Mouse (Mus musculus): ENCODE results near the gene Pimreg. TPM values are rescaled to one million over a fixed set of nuclear protein-coding genes. Genes with fewer than 3 reads are reported as not detected.
A peak's percentile ranks its signal among the peaks of the same experiment; 100 is the strongest.

Pimreg gene
- polyA plus RNA-seq, 1 experiment from 2014 or later, result 99.0 TPM

DNA sequence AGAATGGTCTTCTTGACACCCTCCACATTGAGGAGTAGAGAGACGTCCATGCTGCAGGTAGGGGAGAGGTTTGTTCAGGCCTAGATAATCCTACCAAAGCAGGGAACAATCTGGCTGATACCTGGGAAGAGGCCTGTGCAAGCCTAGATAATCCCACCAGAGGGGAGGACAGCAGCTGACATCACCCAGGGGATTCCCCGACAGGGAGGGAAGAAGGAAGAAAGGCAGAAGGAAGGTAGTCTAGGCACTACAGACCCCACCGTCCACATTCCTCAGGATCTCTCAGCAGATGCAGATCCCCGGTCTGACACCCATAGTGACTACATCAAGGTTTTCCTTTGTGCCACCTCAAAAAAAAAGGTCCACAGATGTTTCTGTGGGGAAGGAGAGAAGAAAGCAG lies 4.4 kb upstream of the Pimreg start, which contains the start of gene Aipl1:
Aipl1 (minus strand) TSS at position 101 of the 400 bp plus-strand sequence.
- no peak within 1 kb of the TSS for H3K27ac ChIP-seq (ENCODE audit: low read depth, low read length)
- no peak within 1 kb of the TSS for H3K4me3 ChIP-seq (ENCODE audit: low read depth, low read length)
- no peak for ATAC-seq (replicated peaks; ENCODE audit: insufficient number of reproducible peaks, low FRiP score, low TSS enrichment)
- no peaks in the 10 kb centered on the region for H3K36me3 ChIP-seq (ENCODE audit: control insufficient read depth, insufficient read depth, low read length)
- H3K4me2 ChIP-seq, result no peak within 1 kb of the TSS
- 0 out of 2 replicates have a peak, but pooled peaks cover 8% of the 10 kb centered on the region for H3K27me3 ChIP-seq (ENCODE audit: control insufficient read depth, insufficient read depth, low read length)
- H3K9ac ChIP-seq (ENCODE audit: low read depth, low read length), result no peak within 1 kb of the TSS
- H3K9me3 ChIP-seq (replicated peaks; ENCODE audit: control insufficient read depth, low read length), result no peaks in the 10 kb centered on the region
- peaks cover 26% of the 10 kb centered on the region for H3K4me1 ChIP-seq (ENCODE audit: control insufficient read depth, insufficient read depth, low read length)
- WGBS (ENCODE audit: insufficient replicate concordance), result 54% methylated on average over 4 of the region's 4 CpGs

DNA sequence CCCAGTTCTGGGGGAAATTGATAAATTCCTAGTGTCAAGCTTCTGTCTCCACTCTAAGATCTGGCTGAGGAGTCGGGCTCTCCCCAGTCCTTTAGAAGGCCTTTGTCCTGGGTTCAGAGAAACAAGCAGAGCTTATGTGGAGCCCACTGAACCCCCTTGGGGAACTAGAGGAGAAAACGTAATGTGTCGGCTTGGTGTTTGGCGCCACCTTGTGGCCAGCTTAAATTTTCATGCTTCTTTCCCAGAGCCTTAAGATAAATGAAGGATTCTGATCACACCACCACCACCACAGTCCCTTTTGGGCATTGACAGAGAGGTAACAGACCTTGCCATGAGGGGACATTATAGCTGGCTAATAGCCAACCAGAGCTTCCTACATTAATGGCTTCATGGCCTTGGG lies 3.8 kb upstream of the Pimreg start:
- ATAC-seq (replicated peaks; ENCODE audit: insufficient number of reproducible peaks, low FRiP score, low TSS enrichment), result no peak
- Histone ChIP-seq H3K36me3 (ENCODE audit: control insufficient read depth, insufficient read depth, low read length) (no peaks in the 10 kb centered on the region), H3K4me3 (ENCODE audit: low read depth, low read length) (no peak overlapping the region), H3K27ac (ENCODE audit: low read depth, low read length) (no peak overlapping the region), H3K4me1 (ENCODE audit: control insufficient read depth, insufficient read depth, low read length) (peaks cover 28% of the 10 kb centered on the region), H3K27me3 (ENCODE audit: control insufficient read depth, insufficient read depth, low read length) (0 out of 2 replicates have a peak, but pooled peaks cover 8% of the 10 kb centered on the region), H3K9me3 (replicated peaks; ENCODE audit: control insufficient read depth, low read length) (no peaks in the 10 kb centered on the region), H3K4me2 (no peak overlapping the region), H3K9ac (ENCODE audit: low read depth, low read length) (no peak overlapping the region)
- 2% methylated on average over 4 of the region's 4 CpGs for WGBS (ENCODE audit: insufficient replicate concordance)

DNA sequence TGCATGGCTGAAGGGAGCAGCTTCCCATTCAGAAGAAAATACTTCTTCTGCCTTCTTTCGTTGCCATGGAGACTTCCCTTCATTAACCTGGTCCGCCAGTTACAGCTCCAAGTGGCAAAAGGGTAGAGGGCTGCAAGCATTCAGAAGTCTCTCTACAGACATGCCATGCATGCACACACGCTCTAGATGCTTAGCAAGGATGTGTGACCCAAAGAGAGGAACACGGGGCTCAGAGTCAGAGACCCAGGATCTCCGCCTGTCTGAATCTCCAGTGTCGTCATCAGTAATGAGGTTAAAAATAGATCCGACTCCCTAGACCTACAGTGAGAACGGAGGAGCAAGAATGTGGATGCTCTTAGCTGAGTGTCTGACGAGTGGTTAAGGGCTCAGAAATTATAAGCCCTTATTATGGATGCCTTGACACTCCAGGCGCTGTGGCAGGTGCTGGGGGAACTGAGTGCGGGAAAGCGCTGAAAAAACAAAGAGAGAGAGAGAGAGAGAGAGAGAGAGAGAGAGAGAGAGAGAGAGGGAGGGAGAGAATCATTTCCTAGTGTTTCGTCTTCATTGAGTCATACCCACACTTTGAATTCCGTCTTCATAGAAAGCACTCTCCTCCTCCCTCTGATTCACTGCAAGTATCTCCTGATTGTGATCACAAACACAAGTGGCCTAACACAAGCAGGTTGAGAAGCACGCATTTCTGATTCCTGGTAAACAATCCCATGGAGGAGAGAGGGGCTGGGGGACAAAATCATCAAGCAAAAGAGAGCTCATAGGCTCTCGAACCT lies 2.0 kb upstream of the Pimreg start:
- no peak for ATAC-seq (replicated peaks; ENCODE audit: insufficient number of reproducible peaks, low FRiP score, low TSS enrichment)
- no peak overlapping the region; the same call in 1 of the 2 replicates for H3K9ac ChIP-seq (ENCODE audit: low read depth, low read length)
- H3K36me3 ChIP-seq (ENCODE audit: control insufficient read depth, insufficient read depth, low read length), result no peaks in the 10 kb centered on the region
- 0 out of 2 replicates have a peak, but pooled peaks cover 8% of the 10 kb centered on the region for H3K27me3 ChIP-seq (ENCODE audit: control insufficient read depth, insufficient read depth, low read length)
- H3K9me3 ChIP-seq (replicated peaks; ENCODE audit: control insufficient read depth, low read length), result no peaks in the 10 kb centered on the region
- H3K4me2 ChIP-seq, result peak overlapping the region; percentile 50
- WGBS (ENCODE audit: insufficient replicate concordance), result 31% methylated on average over 16 of the region's 16 CpGs
- no peak overlapping the region for H3K27ac ChIP-seq (ENCODE audit: low read depth, low read length)
- H3K4me3 ChIP-seq (ENCODE audit: low read depth, low read length), result no peak overlapping the region
- H3K4me1 ChIP-seq (ENCODE audit: control insufficient read depth, insufficient read depth, low read length), result peaks cover 40% of the 10 kb centered on the region

DNA sequence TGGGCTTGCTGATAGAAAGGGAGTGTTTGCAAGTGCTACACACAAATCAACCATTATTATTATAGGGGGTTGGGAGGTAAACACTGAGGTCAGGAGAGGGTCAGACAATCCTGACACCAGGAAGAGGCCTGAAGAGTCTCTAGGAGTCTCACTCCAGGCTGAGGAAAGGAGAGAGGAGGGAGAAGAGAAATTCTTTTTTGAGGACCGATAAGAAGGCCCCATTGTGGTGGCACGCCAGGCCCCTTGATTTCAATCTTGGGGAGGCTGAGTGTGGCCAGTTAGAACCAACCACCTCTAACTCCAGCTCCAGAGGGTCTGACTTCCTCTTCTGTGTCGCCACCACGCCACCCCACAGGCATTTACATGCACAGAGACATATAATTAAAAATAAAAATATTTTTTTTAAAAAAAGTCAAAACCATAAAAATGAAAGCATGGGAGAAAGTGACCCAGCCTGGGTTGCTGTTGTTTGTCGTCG lies 503 bp upstream of the Pimreg start:
- Histone ChIP-seq H3K27ac (ENCODE audit: low read depth, low read length) (peak overlapping the region; percentile 47), H3K4me2 (peak overlapping the region; percentile 89), H3K27me3 (ENCODE audit: control insufficient read depth, insufficient read depth, low read length) (0 out of 2 replicates have a peak, but pooled peaks cover 8% of the 10 kb centered on the region), H3K9me3 (replicated peaks; ENCODE audit: control insufficient read depth, low read length) (no peaks in the 10 kb centered on the region), H3K4me3 (ENCODE audit: low read depth, low read length) (peak overlapping the region; percentile 76), H3K4me1 (ENCODE audit: control insufficient read depth, insufficient read depth, low read length) (peaks cover 36% of the 10 kb centered on the region), H3K9ac (ENCODE audit: low read depth, low read length) (peak overlapping the region; percentile 76; the same call in 1 of the 2 replicates), H3K36me3 (ENCODE audit: control insufficient read depth, insufficient read depth, low read length) (peaks cover 3% of the 10 kb centered on the region; the same call in 1 of the 2 replicates)
- WGBS (ENCODE audit: insufficient replicate concordance), result 10% methylated on average over 6 of the region's 6 CpGs
- ATAC-seq (replicated peaks; ENCODE audit: insufficient number of reproducible peaks, low FRiP score, low TSS enrichment), result no peak

DNA sequence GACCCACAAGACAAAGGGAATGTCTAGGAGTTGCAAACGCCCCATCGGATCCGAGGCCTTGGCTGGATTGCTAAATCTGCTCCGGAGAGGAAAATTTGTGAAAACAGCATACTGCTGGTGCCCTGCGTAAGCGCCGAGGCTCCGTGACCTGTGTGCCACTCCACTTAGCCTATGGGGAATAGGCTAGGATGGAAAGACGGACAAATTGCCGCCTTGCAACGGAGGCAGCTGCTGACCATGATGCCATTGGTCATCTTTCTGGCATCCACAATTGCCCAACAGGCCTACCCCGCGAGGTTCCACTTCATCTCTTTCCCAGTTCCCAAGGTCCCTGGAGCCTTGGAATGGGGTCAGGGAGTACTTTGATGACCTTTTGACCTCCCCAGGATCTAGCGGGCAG lies 799 bp downstream of the Pimreg start:
- H3K27me3 ChIP-seq (ENCODE audit: control insufficient read depth, insufficient read depth, low read length), result no peaks in the 10 kb centered on the region
- peak overlapping the region; percentile 76 for H3K4me3 ChIP-seq (ENCODE audit: low read depth, low read length)
- H3K27ac ChIP-seq (ENCODE audit: low read depth, low read length), result no peak overlapping the region
- peaks cover 36% of the 10 kb centered on the region for H3K4me1 ChIP-seq (ENCODE audit: control insufficient read depth, insufficient read depth, low read length)
- peak overlapping the region; percentile 76 for H3K9ac ChIP-seq (ENCODE audit: low read depth, low read length)
- no peaks in the 10 kb centered on the region for H3K9me3 ChIP-seq (replicated peaks; ENCODE audit: control insufficient read depth, low read length)
- WGBS (ENCODE audit: insufficient replicate concordance), result under 1% methylated on average over 14 of the region's 14 CpGs
- peak overlapping the region; percentile 89 for H3K4me2 ChIP-seq
- H3K36me3 ChIP-seq (ENCODE audit: control insufficient read depth, insufficient read depth, low read length), result peaks cover 5% of the 10 kb centered on the region
- ATAC-seq (replicated peaks; ENCODE audit: insufficient number of reproducible peaks, low FRiP score, low TSS enrichment), result 0 out of 2 replicates have a peak, but pooled peaks have one; percentile 2

DNA sequence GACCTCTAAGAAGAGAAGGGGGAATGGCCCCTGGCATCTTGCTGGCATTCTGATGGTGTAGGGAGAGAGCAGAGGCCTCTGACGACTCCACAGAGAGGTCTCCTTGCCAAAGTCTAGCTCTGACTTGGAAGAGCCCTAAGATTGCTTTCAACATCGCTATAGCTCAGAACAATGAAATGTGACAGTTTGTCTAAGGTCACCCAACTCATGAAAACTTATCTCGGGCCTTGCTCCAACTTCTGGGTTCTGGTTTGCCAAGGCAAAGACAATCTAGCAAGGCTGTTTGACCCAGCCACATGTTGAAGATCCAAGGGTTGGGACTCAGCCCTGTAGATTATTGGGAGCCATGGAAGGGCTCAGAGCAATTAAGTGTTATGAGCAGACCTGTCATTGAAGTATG lies 2.4 kb downstream of the Pimreg start:
- H3K27ac ChIP-seq (ENCODE audit: low read depth, low read length), result no peak overlapping the region
- 83% methylated on average over 3 of the region's 3 CpGs for WGBS (ENCODE audit: insufficient replicate concordance)
- ATAC-seq (replicated peaks; ENCODE audit: insufficient number of reproducible peaks, low FRiP score, low TSS enrichment), result no peak

DNA sequence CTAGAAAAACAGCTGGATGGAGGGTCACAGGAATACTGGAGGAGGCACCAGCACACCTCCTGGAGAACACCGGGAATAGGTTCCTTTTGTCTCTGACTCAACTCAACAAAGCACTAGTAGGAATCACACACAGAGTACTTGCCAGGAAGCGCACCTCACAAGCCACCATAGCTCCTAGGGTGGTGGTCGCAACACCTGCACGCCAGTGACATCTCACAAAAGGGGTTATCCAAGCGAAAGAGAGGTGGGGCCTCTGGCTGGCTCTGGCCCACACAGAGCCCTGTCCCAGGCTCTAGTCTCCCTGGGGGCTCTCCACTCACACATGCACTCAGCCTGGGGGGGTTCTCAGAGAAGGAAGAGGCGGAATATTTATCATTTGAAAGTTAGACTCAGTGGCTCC lies 6.9 kb downstream of the Pimreg start:
- Histone ChIP-seq H3K27ac (ENCODE audit: low read depth, low read length) (no peak overlapping the region), H3K4me1 (ENCODE audit: control insufficient read depth, insufficient read depth, low read length) (peaks cover 9% of the 10 kb centered on the region), H3K4me3 (ENCODE audit: low read depth, low read length) (no peak overlapping the region), H3K9ac (ENCODE audit: low read depth, low read length) (no peak overlapping the region), H3K36me3 (ENCODE audit: control insufficient read depth, insufficient read depth, low read length) (peaks cover 5% of the 10 kb centered on the region), H3K9me3 (replicated peaks; ENCODE audit: control insufficient read depth, low read length) (no peaks in the 10 kb centered on the region), H3K4me2 (no peak overlapping the region), H3K27me3 (ENCODE audit: control insufficient read depth, insufficient read depth, low read length) (peaks cover 32% of the 10 kb centered on the region)
- WGBS (ENCODE audit: insufficient replicate concordance), result 68% methylated on average over 6 of the region's 6 CpGs
- ATAC-seq (replicated peaks; ENCODE audit: insufficient number of reproducible peaks, low FRiP score, low TSS enrichment), result no peak

More for the DNA sequence above, 2.4 kb downstream of the Pimreg start:
- Histone ChIP-seq H3K9me3 (replicated peaks; ENCODE audit: control insufficient read depth, low read length) (no peaks in the 10 kb centered on the region), H3K4me2 (peak overlapping the region; percentile 89), H3K4me1 (ENCODE audit: control insufficient read depth, insufficient read depth, low read length) (peaks cover 33% of the 10 kb centered on the region), H3K9ac (ENCODE audit: low read depth, low read length) (no peak overlapping the region), H3K4me3 (ENCODE audit: low read depth, low read length) (no peak overlapping the region), H3K27me3 (ENCODE audit: control insufficient read depth, insufficient read depth, low read length) (no peaks in the 10 kb centered on the region; the same call in 1 of the 2 replicates), H3K36me3 (ENCODE audit: control insufficient read depth, insufficient read depth, low read length) (peaks cover 5% of the 10 kb centered on the region)

DNA sequence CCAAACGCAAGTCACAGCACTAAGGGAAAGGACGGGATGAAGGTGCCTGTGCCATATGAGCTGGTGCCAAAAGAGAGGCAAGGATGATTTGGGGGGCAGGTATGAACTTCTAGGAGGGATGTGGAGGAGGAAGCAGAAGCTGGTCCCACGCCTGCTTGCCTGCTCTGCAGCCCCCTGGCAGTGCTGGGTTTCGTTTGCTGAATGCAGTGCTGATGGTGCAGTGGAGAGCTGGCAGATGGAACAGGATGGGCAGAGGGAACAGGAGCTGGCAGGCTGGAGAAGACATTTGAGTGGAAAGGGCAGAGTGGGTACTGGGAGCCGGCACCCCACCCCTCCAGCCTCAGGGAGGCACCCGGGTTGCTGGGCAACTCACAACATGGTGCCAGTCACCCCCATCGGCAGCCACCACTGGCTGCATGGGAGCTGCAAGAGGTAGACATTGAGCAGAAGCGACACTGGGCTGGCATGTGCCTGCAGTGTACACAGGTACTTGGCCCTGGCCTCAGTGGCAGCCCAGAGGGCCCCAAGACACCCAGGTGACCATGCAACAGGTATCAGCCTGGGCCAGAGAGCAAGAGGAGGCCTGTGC lies 7.4 kb downstream of the Pimreg start:
- Histone ChIP-seq H3K4me1 (ENCODE audit: control insufficient read depth, insufficient read depth, low read length) (peaks cover 6% of the 10 kb centered on the region), H3K27me3 (ENCODE audit: control insufficient read depth, insufficient read depth, low read length) (peaks cover 32% of the 10 kb centered on the region), H3K9me3 (replicated peaks; ENCODE audit: control insufficient read depth, low read length) (no peaks in the 10 kb centered on the region), H3K4me3 (ENCODE audit: low read depth, low read length) (no peak overlapping the region), H3K36me3 (ENCODE audit: control insufficient read depth, insufficient read depth, low read length) (peaks cover 5% of the 10 kb centered on the region), H3K27ac (ENCODE audit: low read depth, low read length) (no peak overlapping the region), H3K9ac (ENCODE audit: low read depth, low read length) (no peak overlapping the region), H3K4me2 (no peak overlapping the region)
- no peak for ATAC-seq (replicated peaks; ENCODE audit: insufficient number of reproducible peaks, low FRiP score, low TSS enrichment)
- 74% methylated on average over 8 of the region's 8 CpGs for WGBS (ENCODE audit: insufficient replicate concordance)

All from heart, embryonic 11.5 days (tissue).